ENCODE assay signal across 17 mouse cellular contexts in genomic region chr14:76332336-76332703, GRCm38 (mm10).
DNase-seq lines count a peak whose midpoint lies in the region; ATAC-seq and TF ChIP-seq lines count a peak whose summit lies in the region.
"Had no signal": no experiment of that assay in that cellular context is flagged by ENCODE, and none has a peak within 500 bp of the region (broad histone marks: within the 10 kb centered on the region; RNA-seq: fewer than 3 reads in every experiment).

No protein-coding gene starts in this region.

- H3K4me2 ChIP-seq in liver, embryonic 11.5 days: no peak overlapping the region
- no peak overlapping the region for H3K4me2 ChIP-seq in liver, postnatal 0 days (ENCODE audit: low read depth, low read length)
- H3K4me2 ChIP-seq in neural tube, embryonic 11.5 days (ENCODE audit: low read depth): no peak overlapping the region
- no peak overlapping the region for H3K4me2 ChIP-seq in neural tube, embryonic 15.5 days
- no peak overlapping the region for H3K4me2 ChIP-seq in hindbrain, embryonic 15.5 days
- no peak overlapping the region for H3K4me2 ChIP-seq in neural tube, embryonic 13.5 days
- no peak overlapping the region for H3K4me2 ChIP-seq in forebrain, embryonic 14.5 days (ENCODE audit: low read length)

- H3K27me3 ChIP-seq in liver, embryonic 11.5 days (replicated peaks; ENCODE audit: control insufficient read depth, insufficient read depth, low read length): no peaks in the 10 kb centered on the region
- H3K27me3 ChIP-seq in liver, postnatal 0 days (ENCODE audit: insufficient read depth, low read length): no peaks in the 10 kb centered on the region
- no peaks in the 10 kb centered on the region for H3K27me3 ChIP-seq in neural tube, embryonic 11.5 days (ENCODE audit: control insufficient read depth, insufficient read depth, low read length)
- no peaks in the 10 kb centered on the region for H3K27me3 ChIP-seq in neural tube, embryonic 15.5 days (replicated peaks)
- no peaks in the 10 kb centered on the region for H3K27me3 ChIP-seq in hindbrain, embryonic 15.5 days
- no peaks in the 10 kb centered on the region for H3K27me3 ChIP-seq in neural tube, embryonic 13.5 days
- no peaks in the 10 kb centered on the region for H3K27me3 ChIP-seq in forebrain, embryonic 14.5 days (replicated peaks; ENCODE audit: control insufficient read depth, insufficient read depth, low read length)

- no peak overlapping the region for H3K4me3 ChIP-seq in liver, embryonic 11.5 days (ENCODE audit: low read depth, low read length)
- H3K4me3 ChIP-seq in liver, postnatal 0 days (ENCODE audit: low read depth, low read length): no peak overlapping the region
- H3K4me3 ChIP-seq in neural tube, embryonic 11.5 days (ENCODE audit: low read depth, low read length): no peak overlapping the region
- no peak overlapping the region for H3K4me3 ChIP-seq in neural tube, embryonic 15.5 days (replicated peaks)
- no peak overlapping the region for H3K4me3 ChIP-seq in hindbrain, embryonic 15.5 days
- no peak overlapping the region for H3K4me3 ChIP-seq in neural tube, embryonic 13.5 days
- no peak overlapping the region for H3K4me3 ChIP-seq in forebrain, embryonic 14.5 days (ENCODE audit: low read depth, low read length)
- H3K4me3 ChIP-seq: heart, embryonic 10.5 days had no signal

- TF ChIP-seq EP300 in liver, postnatal 0 days (IDR thresholded peaks at IDR 0.05; ENCODE audit: low read depth): no peak

- TF ChIP-seq CTCF in liver, postnatal 0 days (IDR thresholded peaks at IDR 0.05; ENCODE audit: low read depth): no peak

- 71% methylated on average over 10 of the region's 10 CpGs for WGBS in liver, embryonic 11.5 days
- 71% methylated on average over 10 of the region's 10 CpGs for WGBS in liver, postnatal 0 days (ENCODE audit: insufficient replicate concordance)
- 56% methylated on average over 10 of the region's 10 CpGs for WGBS in neural tube, embryonic 11.5 days
- 37% methylated on average over 10 of the region's 10 CpGs for WGBS in neural tube, embryonic 15.5 days
- 26% methylated on average over 10 of the region's 10 CpGs for WGBS in hindbrain, embryonic 15.5 days
- WGBS in neural tube, embryonic 13.5 days: 31% methylated on average over 10 of the region's 10 CpGs
- WGBS in forebrain, embryonic 14.5 days: 88% methylated on average over 10 of the region's 10 CpGs

- H3K9me3 ChIP-seq in liver, embryonic 11.5 days (ENCODE audit: control insufficient read depth, low read length): no peaks in the 10 kb centered on the region
- H3K9me3 ChIP-seq in liver, postnatal 0 days (ENCODE audit: low read length): no peaks in the 10 kb centered on the region
- no peaks in the 10 kb centered on the region for H3K9me3 ChIP-seq in neural tube, embryonic 11.5 days (ENCODE audit: control insufficient read depth, low read length)
- H3K9me3 ChIP-seq in neural tube, embryonic 15.5 days (replicated peaks): no peaks in the 10 kb centered on the region
- no peaks in the 10 kb centered on the region for H3K9me3 ChIP-seq in hindbrain, embryonic 15.5 days
- H3K9me3 ChIP-seq in neural tube, embryonic 13.5 days: no peaks in the 10 kb centered on the region
- no peaks in the 10 kb centered on the region for H3K9me3 ChIP-seq in forebrain, embryonic 14.5 days (replicated peaks; ENCODE audit: control insufficient read depth, low read length)
- H3K9me3 ChIP-seq: heart, embryonic 10.5 days had no signal

- no peak for ATAC-seq in liver, embryonic 11.5 days (replicated peaks; ENCODE audit: low FRiP score)
- ATAC-seq in liver, postnatal 0 days: no peak
- peak; percentile 38; the same call in 1 of the 2 replicates for ATAC-seq in neural tube, embryonic 11.5 days (ENCODE audit: insufficient read depth, low FRiP score, low TSS enrichment)
- no peak for ATAC-seq in neural tube, embryonic 15.5 days (ENCODE audit: low FRiP score)
- peak; percentile 56; the same call in 1 of the 2 replicates for ATAC-seq in hindbrain, embryonic 15.5 days (ENCODE audit: low FRiP score, low read depth)
- peak; percentile 38; the same call in 1 of the 2 replicates for ATAC-seq in neural tube, embryonic 13.5 days (ENCODE audit: low read depth)
- no peak for ATAC-seq in forebrain, embryonic 14.5 days

- DNase-seq in liver, embryonic 11.5 days (ENCODE audit: low spot score): peak; percentile 29
- DNase-seq in liver, postnatal 0 days: no peak
- peak; percentile 25 for DNase-seq in neural tube, embryonic 11.5 days (ENCODE audit: low spot score)
- no peak for DNase-seq in forebrain, embryonic 14.5 days (ENCODE audit: low spot score)
- no peak for DNase-seq in left cerebral cortex, postnatal 4 days
- DNase-seq: adrenal gland, adult 2 months; adrenal gland, postnatal 25 days; cerebellum, adult 2 months; cerebellum, postnatal 10 days; gastrocnemius, postnatal 10 days; heart, adult 18-20 months; heart, postnatal 10 days; heart, postnatal 4 days had no signal

- H3K4me1 ChIP-seq in liver, embryonic 11.5 days (replicated peaks; ENCODE audit: control insufficient read depth, insufficient read depth, low read length): no peaks in the 10 kb centered on the region
- H3K4me1 ChIP-seq in liver, postnatal 0 days (ENCODE audit: insufficient read depth): no peaks in the 10 kb centered on the region
- no peaks in the 10 kb centered on the region for H3K4me1 ChIP-seq in neural tube, embryonic 11.5 days (ENCODE audit: control insufficient read depth, insufficient read depth, low read length)
- peaks cover 10% of the 10 kb centered on the region for H3K4me1 ChIP-seq in neural tube, embryonic 15.5 days
- peaks cover 11% of the 10 kb centered on the region for H3K4me1 ChIP-seq in hindbrain, embryonic 15.5 days (replicated peaks)
- peaks cover 15% of the 10 kb centered on the region for H3K4me1 ChIP-seq in neural tube, embryonic 13.5 days (replicated peaks)
- peaks cover 8% of the 10 kb centered on the region; the same call in 1 of the 2 replicates for H3K4me1 ChIP-seq in forebrain, embryonic 14.5 days (ENCODE audit: control insufficient read depth, insufficient read depth, low read length)

- H3K27ac ChIP-seq in liver, embryonic 11.5 days (ENCODE audit: low read depth, low read length): no peak overlapping the region
- no peak overlapping the region for H3K27ac ChIP-seq in liver, postnatal 0 days (ENCODE audit: low read depth)
- no peak overlapping the region for H3K27ac ChIP-seq in neural tube, embryonic 11.5 days (ENCODE audit: low read depth, low read length)
- no peak overlapping the region for H3K27ac ChIP-seq in neural tube, embryonic 15.5 days (replicated peaks)
- H3K27ac ChIP-seq in hindbrain, embryonic 15.5 days (replicated peaks): no peak overlapping the region
- H3K27ac ChIP-seq in neural tube, embryonic 13.5 days (replicated peaks): peak overlapping the region; percentile 71; the same call in 1 of the 2 replicates
- no peak overlapping the region for H3K27ac ChIP-seq in forebrain, embryonic 14.5 days (ENCODE audit: low read depth, low read length)
- H3K27ac ChIP-seq: heart, embryonic 10.5 days had no signal

- H3K36me3 ChIP-seq in liver, embryonic 11.5 days (ENCODE audit: control insufficient read depth, insufficient read depth, low read length): no peaks in the 10 kb centered on the region
- H3K36me3 ChIP-seq in liver, postnatal 0 days (replicated peaks; ENCODE audit: insufficient read depth, low read length): no peaks in the 10 kb centered on the region
- H3K36me3 ChIP-seq in neural tube, embryonic 11.5 days (ENCODE audit: control insufficient read depth, insufficient read depth, low read length): no peaks in the 10 kb centered on the region
- H3K36me3 ChIP-seq in neural tube, embryonic 15.5 days: no peaks in the 10 kb centered on the region
- H3K36me3 ChIP-seq in hindbrain, embryonic 15.5 days: no peaks in the 10 kb centered on the region
- no peaks in the 10 kb centered on the region for H3K36me3 ChIP-seq in neural tube, embryonic 13.5 days
- H3K36me3 ChIP-seq in forebrain, embryonic 14.5 days (ENCODE audit: control insufficient read depth, insufficient read depth, low read length): no peaks in the 10 kb centered on the region
- H3K36me3 ChIP-seq: heart, embryonic 10.5 days had no signal

- no peak overlapping the region for H3K9ac ChIP-seq in liver, embryonic 11.5 days (ENCODE audit: low read depth, low read length)
- no peak overlapping the region for H3K9ac ChIP-seq in liver, postnatal 0 days (replicated peaks)
- no peak overlapping the region for H3K9ac ChIP-seq in neural tube, embryonic 11.5 days (ENCODE audit: low read length)
- H3K9ac ChIP-seq in neural tube, embryonic 15.5 days (replicated peaks): no peak overlapping the region
- no peak overlapping the region for H3K9ac ChIP-seq in hindbrain, embryonic 15.5 days
- H3K9ac ChIP-seq in neural tube, embryonic 13.5 days: no peak overlapping the region
- no peak overlapping the region for H3K9ac ChIP-seq in forebrain, embryonic 14.5 days (ENCODE audit: low read length)

- intact Hi-C loops in left cerebral cortex, postnatal 4 days (cut with DNase I): no loop called here

Comparison
In these comparisons a context has a peak if more than half of its experiments do, and no peak if none do; other contexts are left out.
1. ATAC-seq: peak in neural tube, embryonic 11.5 days (single experiment), hindbrain, embryonic 15.5 days (single experiment) and neural tube, embryonic 13.5 days (single experiment); none in liver, embryonic 11.5 days (single experiment), liver, postnatal 0 days (single experiment), neural tube, embryonic 15.5 days (single experiment) and forebrain, embryonic 14.5 days (single experiment).
2. DNase-seq: peak in liver, embryonic 11.5 days (single experiment) and neural tube, embryonic 11.5 days (single experiment); none in liver, postnatal 0 days (single experiment), forebrain, embryonic 14.5 days (single experiment) and left cerebral cortex, postnatal 4 days (single experiment).